Comparison of ENCODE assay signal across 10 mouse cellular contexts in genomic region chr9:80351295-80351677, GRCm38 (mm10).
DNase-seq lines count a peak whose midpoint lies in the region; ATAC-seq and TF ChIP-seq lines count a peak whose summit lies in the region.
"Had no signal": no experiment of that assay in that cellular context is flagged by ENCODE, and none has a peak within 500 bp of the region (broad histone marks: within the 10 kb centered on the region; RNA-seq: fewer than 3 reads in every experiment).

No protein-coding gene starts in this region.

- H3K9ac ChIP-seq in heart, embryonic 16.5 days (ENCODE audit: low read length), result no peak overlapping the region
- H3K9ac ChIP-seq in liver, embryonic 13.5 days, result no peak overlapping the region
- H3K9ac ChIP-seq in stomach, postnatal 0 days (ENCODE audit: low read length), result no peak overlapping the region

- no peak overlapping the region for H3K27ac ChIP-seq in heart, embryonic 16.5 days (ENCODE audit: low read length)
- H3K27ac ChIP-seq in testis, adult 2 months (ENCODE audit: control insufficient read depth, insufficient read depth, low read depth, low read length), result no peak overlapping the region
- H3K27ac ChIP-seq in liver, embryonic 13.5 days, result no peak overlapping the region
- H3K27ac ChIP-seq in stomach, postnatal 0 days (replicated peaks), result no peak overlapping the region

- H3K9me3 ChIP-seq in heart, embryonic 16.5 days (replicated peaks; ENCODE audit: control insufficient read depth, low read length), result no peaks in the 10 kb centered on the region
- no peaks in the 10 kb centered on the region for H3K9me3 ChIP-seq in liver, embryonic 13.5 days (replicated peaks)
- no peaks in the 10 kb centered on the region for H3K9me3 ChIP-seq in stomach, postnatal 0 days (ENCODE audit: control insufficient read depth, low read length)

- no peak for TF ChIP-seq EP300 in stomach, postnatal 0 days (optimal IDR thresholded peaks at IDR 0.05)

- ATAC-seq in heart, embryonic 16.5 days (replicated peaks; ENCODE audit: extremely low read depth, insufficient read depth, low FRiP score), result no peak
- no peak for ATAC-seq in liver, embryonic 13.5 days (ENCODE audit: low read depth)
- ATAC-seq in stomach, postnatal 0 days (ENCODE audit: low FRiP score, low TSS enrichment), result no peak

- no peak for TF ChIP-seq POLR2A in testis, adult 2 months (IDR thresholded peaks at IDR 0.05; ENCODE audit: control insufficient read depth, low read depth, low read length)

- TF ChIP-seq CTCF in testis, adult 2 months (IDR thresholded peaks at IDR 0.05; ENCODE audit: control insufficient read depth, insufficient read depth, insufficient replicate concordance, low read depth, low read length), result no peak
- TF ChIP-seq CTCF in stomach, postnatal 0 days (IDR thresholded peaks at IDR 0.05; ENCODE audit: low read depth), result no peak

- 70% methylated on average over 7 of the region's 7 CpGs for WGBS in heart, embryonic 16.5 days
- WGBS in liver, embryonic 13.5 days (ENCODE audit: insufficient replicate concordance), result 51% methylated on average over 7 of the region's 7 CpGs
- 58% methylated on average over 7 of the region's 7 CpGs for WGBS in stomach, postnatal 0 days

- 0 out of 2 replicates have a peak overlapping the region, but pooled peaks have one; percentile 12 for H3K4me3 ChIP-seq in heart, embryonic 16.5 days (ENCODE audit: low read length)
- H3K4me3 ChIP-seq in testis, adult 2 months (ENCODE audit: control insufficient read depth, low read depth, low read length), result peak overlapping the region; percentile 41
- no peak overlapping the region for H3K4me3 ChIP-seq in liver, embryonic 13.5 days (replicated peaks)
- no peak overlapping the region for H3K4me3 ChIP-seq in stomach, postnatal 0 days (ENCODE audit: low read depth, low read length)

- peak overlapping the region; percentile 38; the same call in 1 of the 2 replicates for H3K4me2 ChIP-seq in heart, embryonic 16.5 days (ENCODE audit: low read depth, low read length)
- 0 out of 2 replicates have a peak overlapping the region, but pooled peaks have one; percentile 21 for H3K4me2 ChIP-seq in liver, embryonic 13.5 days
- peak overlapping the region; percentile 23; the same call in 1 of the 2 replicates for H3K4me2 ChIP-seq in stomach, postnatal 0 days (replicated peaks; ENCODE audit: low read depth)

- no peak for DNase-seq in heart, postnatal 4 days
- DNase-seq in testis, postnatal 10 days (ENCODE audit: low spot score), result no peak
- DNase-seq in liver, embryonic 13.5 days, result no peak
- no peak for DNase-seq in stomach, postnatal 0 days (ENCODE audit: low spot score)
- no peak for DNase-seq in cerebellum, adult 11-12 months
- DNase-seq in T-cell, adult 2 months (ENCODE audit: low spot score), result no peak
- DNase-seq: kidney, postnatal 25 days; thymus, postnatal 14 days had no signal

- no peaks in the 10 kb centered on the region for H3K4me1 ChIP-seq in heart, embryonic 16.5 days (ENCODE audit: control insufficient read depth, insufficient read depth, low read length)
- H3K4me1 ChIP-seq in testis, adult 2 months (ENCODE audit: control insufficient read depth, insufficient read depth, low read length), result peaks cover 2% of the 10 kb centered on the region; the same call in 1 of the 2 replicates
- H3K4me1 ChIP-seq in liver, embryonic 13.5 days (replicated peaks), result no peaks in the 10 kb centered on the region
- H3K4me1 ChIP-seq in stomach, postnatal 0 days (replicated peaks; ENCODE audit: control insufficient read depth, insufficient read depth), result no peaks in the 10 kb centered on the region

- H3K27me3 ChIP-seq in heart, embryonic 16.5 days (ENCODE audit: control insufficient read depth, insufficient read depth, low read length), result no peaks in the 10 kb centered on the region
- no peaks in the 10 kb centered on the region for H3K27me3 ChIP-seq in testis, adult 2 months (ENCODE audit: control insufficient read depth, insufficient read depth, low read length)
- H3K27me3 ChIP-seq in liver, embryonic 13.5 days, result no peaks in the 10 kb centered on the region
- H3K27me3 ChIP-seq in stomach, postnatal 0 days (ENCODE audit: control insufficient read depth, insufficient read depth, low read length), result no peaks in the 10 kb centered on the region

- H3K36me3 ChIP-seq in heart, embryonic 16.5 days (ENCODE audit: control insufficient read depth, insufficient read depth), result no peaks in the 10 kb centered on the region
- H3K36me3 ChIP-seq in testis, adult 2 months (ENCODE audit: control insufficient read depth, insufficient read depth, low read length), result no peaks in the 10 kb centered on the region
- no peaks in the 10 kb centered on the region for H3K36me3 ChIP-seq in liver, embryonic 13.5 days
- H3K36me3 ChIP-seq in stomach, postnatal 0 days (ENCODE audit: control insufficient read depth, insufficient read depth, low read length), result no peaks in the 10 kb centered on the region

Comparison
In these comparisons a context has a peak if more than half of its experiments do, and no peak if none do; other contexts are left out.
1. H3K4me3 ChIP-seq: peak in heart, embryonic 16.5 days (single experiment) and testis, adult 2 months (single experiment); none in liver, embryonic 13.5 days (single experiment) and stomach, postnatal 0 days (single experiment).
2. Peak in every context shown above with its lines, with median percentiles within 50 percentile points of each other: H3K4me2 ChIP-seq.